Mouse (Mus musculus): ENCODE results near the gene Vnn3. TPM values are rescaled to one million over a fixed set of nuclear protein-coding genes. Genes with fewer than 3 reads are reported as not detected.

Gene Vnn3
- polyA plus RNA-seq (2012; rRNA removed; ENCODE audit: low replicate concordance): 11.5 and 34.9 TPM in 2 replicates

DNA sequence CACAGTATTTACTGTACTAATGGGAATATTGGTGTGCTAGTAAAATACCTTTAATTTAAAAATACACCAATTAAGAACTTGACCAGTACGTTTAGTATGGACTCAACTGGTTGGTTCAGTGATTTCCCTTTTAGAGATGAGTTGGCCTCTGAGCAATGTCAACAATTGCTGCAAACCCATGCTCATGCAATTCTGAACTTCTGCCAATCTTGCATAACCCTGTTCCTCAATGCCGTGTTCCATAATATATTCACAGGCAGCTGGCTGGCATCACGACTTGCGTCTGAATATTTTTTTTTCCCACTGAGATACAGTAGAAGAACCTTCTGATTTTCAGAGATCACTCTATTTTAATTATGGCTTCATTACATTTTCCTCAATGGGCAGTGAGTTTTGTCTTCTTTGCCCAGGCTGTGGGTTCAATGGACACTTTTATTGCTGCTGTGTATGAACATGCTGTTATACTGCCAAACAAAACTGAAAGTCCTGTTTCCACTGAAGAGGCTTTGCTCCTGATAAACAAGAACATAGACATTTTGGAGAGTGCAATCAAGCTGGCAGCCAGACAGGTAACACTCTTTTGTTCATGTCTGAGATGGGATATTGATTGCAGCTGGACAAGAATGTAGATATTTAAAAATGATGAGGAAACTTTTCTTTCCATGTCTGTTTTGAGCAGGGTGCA lies at the start of gene Vnn3:
TSS of gene Vnn3 (plus strand) at position 235 of the 685 bp plus-strand sequence.

DNA sequence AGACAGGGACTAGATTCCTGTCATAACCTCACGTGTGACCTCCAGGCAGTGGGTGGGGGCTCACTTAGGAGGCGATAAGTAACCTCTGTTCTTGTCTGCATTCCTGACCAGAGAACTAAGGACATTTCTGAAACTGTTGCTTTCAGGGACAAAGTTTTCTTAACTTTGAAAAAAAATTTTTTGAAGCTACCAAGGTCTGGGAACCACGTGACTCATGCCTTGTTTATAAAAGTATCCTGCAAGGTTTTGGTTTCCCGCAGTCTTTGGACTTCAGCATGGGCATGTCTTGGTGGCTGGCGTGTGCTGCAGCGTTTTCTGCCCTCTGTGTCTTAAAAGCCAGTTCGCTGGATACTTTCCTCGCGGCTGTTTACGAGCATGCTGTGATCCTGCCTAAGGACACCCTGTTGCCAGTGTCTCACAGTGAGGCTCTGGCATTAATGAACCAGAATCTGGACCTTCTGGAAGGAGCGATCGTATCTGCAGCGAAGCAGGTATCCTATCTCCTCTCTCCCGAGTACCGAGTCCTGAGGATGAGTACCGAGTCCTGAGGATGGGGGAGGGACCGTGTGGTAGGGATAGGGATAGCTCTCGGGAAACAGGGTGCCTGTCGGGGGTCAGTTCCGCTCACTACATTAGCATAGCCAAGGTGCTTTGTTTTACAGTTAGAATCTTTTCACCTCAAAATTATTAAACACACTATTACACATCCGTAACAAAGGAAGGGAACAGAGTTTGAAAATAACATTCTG lies 43.5 kb downstream of the Vnn3 start, which contains the start of gene Vnn1:
TSS of gene Vnn1 (plus strand) at position 88 of the 749 bp plus-strand sequence.

Other genes starting within 250 kb of the Vnn3 start
- 949 and 1,914 TPM in 2 replicates for gene Rps12, start 64.2 kb upstream of the Vnn3 start, polyA plus RNA-seq (2012; rRNA removed; ENCODE audit: low replicate concordance)
- 23.6 and 44.7 TPM in 2 replicates for gene Slc18b1, start 54.5 kb upstream of the Vnn3 start, polyA plus RNA-seq (2012; rRNA removed; ENCODE audit: low replicate concordance)
- gene Vnn1, start 43.2 kb downstream of the Vnn3 start, polyA plus RNA-seq (2012; rRNA removed; ENCODE audit: low replicate concordance): 3.1 TPM in 2 replicates
- not detected in 2 replicates for gene Taar1, start 68.9 kb downstream of the Vnn3 start, polyA plus RNA-seq (2012; rRNA removed; ENCODE audit: low replicate concordance)
- gene Taar2, start 87.1 kb downstream of the Vnn3 start, polyA plus RNA-seq (2012; rRNA removed; ENCODE audit: low replicate concordance): 0.11 TPM in 1 of 2 replicates, not detected in the other
- gene Taar3, start 98.1 kb downstream of the Vnn3 start, polyA plus RNA-seq (2012; rRNA removed; ENCODE audit: low replicate concordance): not detected in 2 replicates
- 0.14 TPM in 1 of 2 replicates, not detected in the other for gene Taar4, start 109.0 kb downstream of the Vnn3 start, polyA plus RNA-seq (2012; rRNA removed; ENCODE audit: low replicate concordance)
- not detected in 2 replicates for gene Taar5, start 119.2 kb downstream of the Vnn3 start, polyA plus RNA-seq (2012; rRNA removed; ENCODE audit: low replicate concordance)
- gene Taar6, start 134.2 kb downstream of the Vnn3 start, polyA plus RNA-seq (2012; rRNA removed; ENCODE audit: low replicate concordance): not detected in 2 replicates
- gene Taar7a, start 142.0 kb downstream of the Vnn3 start, polyA plus RNA-seq (2012; rRNA removed; ENCODE audit: low replicate concordance): not detected in 2 replicates
- not detected in 2 replicates for gene Taar7b, start 148.5 kb downstream of the Vnn3 start, polyA plus RNA-seq (2012; rRNA removed; ENCODE audit: low replicate concordance)
- gene Taar7d, start 175.8 kb downstream of the Vnn3 start, polyA plus RNA-seq (2012; rRNA removed; ENCODE audit: low replicate concordance): not detected in 2 replicates
- gene Taar7e, start 186.2 kb downstream of the Vnn3 start, polyA plus RNA-seq (2012; rRNA removed; ENCODE audit: low replicate concordance): not detected in 2 replicates
- gene Taar7f, start 198.0 kb downstream of the Vnn3 start, polyA plus RNA-seq (2012; rRNA removed; ENCODE audit: low replicate concordance): not detected in 2 replicates
- not detected in 2 replicates for gene Taar8a, start 225.0 kb downstream of the Vnn3 start, polyA plus RNA-seq (2012; rRNA removed; ENCODE audit: low replicate concordance)
- not detected in 2 replicates for gene Taar8b, start 240.8 kb downstream of the Vnn3 start, polyA plus RNA-seq (2012; rRNA removed; ENCODE audit: low replicate concordance)

Data from subcutaneous adipose tissue, adult 2 months (tissue).